Comparison of ENCODE assay signal across 30 mouse cellular contexts in the genomic region with DNA sequence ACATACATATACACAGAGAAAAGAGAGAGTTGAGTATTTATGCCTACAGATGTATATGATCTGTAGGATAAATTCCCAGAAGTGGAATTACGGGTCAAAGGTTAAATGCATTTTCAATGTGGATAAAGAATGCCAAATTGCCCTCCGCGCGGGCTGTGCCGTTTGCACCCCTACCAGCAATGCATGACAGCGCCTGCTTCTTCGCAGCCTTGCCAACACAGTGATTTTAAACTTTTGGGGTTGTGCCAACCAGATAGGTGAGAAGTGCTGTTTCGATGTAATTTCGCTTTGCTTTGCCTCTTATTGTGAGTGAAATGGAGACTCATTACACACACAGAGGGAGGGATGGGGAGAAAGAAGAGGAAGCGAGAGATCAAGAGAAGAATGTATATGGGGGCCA.
DNase-seq lines count a peak whose midpoint lies in the region; ATAC-seq and TF ChIP-seq lines count a peak whose summit lies in the region.
"Had no signal": no experiment of that assay in that cellular context is flagged by ENCODE, and none has a peak within 500 bp of the region (broad histone marks: within the 10 kb centered on the region; RNA-seq: fewer than 3 reads in every experiment).

No protein-coding gene starts in this region.

- H3K27me3 ChIP-seq in midbrain, postnatal 0 days (ENCODE audit: insufficient read depth, low read length) = no peaks in the 10 kb centered on the region
- no peaks in the 10 kb centered on the region for H3K27me3 ChIP-seq in midbrain, embryonic 14.5 days (ENCODE audit: control insufficient read depth, insufficient read depth, low read length)
- H3K27me3 ChIP-seq: embryonic facial prominence, embryonic 13.5 days; heart, embryonic 12.5 days; hindbrain, embryonic 13.5 days; limb, embryonic 13.5 days; midbrain, embryonic 12.5 days had no signal

- H3K9ac ChIP-seq in midbrain, postnatal 0 days (replicated peaks; ENCODE audit: low read length, poor library complexity, severe bottlenecking) = no peak overlapping the region
- no peak overlapping the region for H3K9ac ChIP-seq in midbrain, embryonic 14.5 days (replicated peaks; ENCODE audit: low read length)
- H3K9ac ChIP-seq: embryonic facial prominence, embryonic 13.5 days; forebrain, postnatal 0 days; heart, embryonic 12.5 days; hindbrain, embryonic 13.5 days; limb, embryonic 13.5 days; liver, postnatal 0 days; midbrain, embryonic 12.5 days had no signal

- TF ChIP-seq CTCF in midbrain, postnatal 0 days (IDR thresholded peaks at IDR 0.05) = no peak

- no peak overlapping the region for H3K27ac ChIP-seq in midbrain, postnatal 0 days (ENCODE audit: low read depth, low read length)
- H3K27ac ChIP-seq in midbrain, embryonic 14.5 days (replicated peaks; ENCODE audit: low read depth, low read length) = no peak overlapping the region
- H3K27ac ChIP-seq: embryonic facial prominence, embryonic 13.5 days; forebrain, embryonic 10.5 days; hindbrain, embryonic 13.5 days; limb, embryonic 13.5 days; midbrain, embryonic 12.5 days; stomach, postnatal 0 days had no signal

- no peaks in the 10 kb centered on the region for H3K9me3 ChIP-seq in midbrain, postnatal 0 days (ENCODE audit: low read length)
- H3K9me3 ChIP-seq in midbrain, embryonic 14.5 days (ENCODE audit: control insufficient read depth, low read length) = no peaks in the 10 kb centered on the region
- H3K9me3 ChIP-seq: embryonic facial prominence, embryonic 13.5 days; forebrain, embryonic 10.5 days; heart, embryonic 12.5 days; hindbrain, embryonic 13.5 days; limb, embryonic 13.5 days; midbrain, embryonic 12.5 days had no signal

- H3K36me3 ChIP-seq in midbrain, postnatal 0 days (ENCODE audit: insufficient read depth, low read length) = no peaks in the 10 kb centered on the region
- no peaks in the 10 kb centered on the region for H3K36me3 ChIP-seq in midbrain, embryonic 14.5 days (ENCODE audit: control insufficient read depth, insufficient read depth, low read length)
- H3K36me3 ChIP-seq: embryonic facial prominence, embryonic 13.5 days; forebrain, embryonic 10.5 days; G1E; heart, embryonic 12.5 days; hindbrain, embryonic 13.5 days; limb, embryonic 13.5 days; midbrain, embryonic 12.5 days had no signal

- intact Hi-C loops in gastrocnemius, postnatal 36 days (cut with DNase I) = no loop called here

- WGBS in midbrain, postnatal 0 days = 88% methylated on average over 10 of the region's 10 CpGs
- 93% methylated on average over 10 of the region's 10 CpGs for WGBS in midbrain, embryonic 14.5 days

- H3K4me1 ChIP-seq in midbrain, postnatal 0 days (ENCODE audit: insufficient read depth, low read length) = no peaks in the 10 kb centered on the region
- no peaks in the 10 kb centered on the region for H3K4me1 ChIP-seq in midbrain, embryonic 14.5 days (ENCODE audit: control insufficient read depth, insufficient read depth, low read length)
- H3K4me1 ChIP-seq: embryonic facial prominence, embryonic 13.5 days; forebrain, embryonic 10.5 days; heart, embryonic 12.5 days; hindbrain, embryonic 13.5 days; limb, embryonic 13.5 days; midbrain, embryonic 12.5 days had no signal

- H3K4me3 ChIP-seq in midbrain, postnatal 0 days (ENCODE audit: low read depth, low read length) = no peak overlapping the region
- H3K4me3 ChIP-seq in midbrain, embryonic 14.5 days (replicated peaks; ENCODE audit: low read depth, low read length) = no peak overlapping the region
- H3K4me3 ChIP-seq: embryonic facial prominence, embryonic 13.5 days; forebrain, embryonic 10.5 days; heart, embryonic 12.5 days; hindbrain, embryonic 13.5 days; limb, embryonic 13.5 days; midbrain, embryonic 12.5 days had no signal

- ATAC-seq in cerebellum, adult (ENCODE audit: insufficient number of reproducible peaks, low FRiP score, low TSS enrichment) = no peak
- no peak for ATAC-seq in midbrain, postnatal 0 days (ENCODE audit: low FRiP score)
- ATAC-seq in midbrain, embryonic 14.5 days (ENCODE audit: low FRiP score, low TSS enrichment) = no peak
- ATAC-seq: forebrain, postnatal 0 days; inflammation-experienced regulatory T-cells, adult 6 months; liver, postnatal 0 days had no signal

- H3K4me2 ChIP-seq in midbrain, postnatal 0 days (ENCODE audit: low read depth, low read length, poor library complexity, severe bottlenecking) = no peak overlapping the region
- no peak overlapping the region for H3K4me2 ChIP-seq in midbrain, embryonic 14.5 days (ENCODE audit: low read length)
- H3K4me2 ChIP-seq: embryonic facial prominence, embryonic 13.5 days; heart, embryonic 12.5 days; hindbrain, embryonic 13.5 days; limb, embryonic 13.5 days; liver, embryonic 11.5 days; midbrain, embryonic 12.5 days had no signal

- peak; percentile 13 to 28 for DNase-seq in cerebellum, adult 18-20 months
- DNase-seq in midbrain, postnatal 0 days (ENCODE audit: low spot score) = peak; percentile 31
- no peak for DNase-seq in midbrain, embryonic 14.5 days
- peak; percentile 17 to 47 for DNase-seq in cerebellum, postnatal 14 days
- DNase-seq in gastrocnemius, postnatal 36 days = no peak
- no peak for DNase-seq in kidney, postnatal 14 days
- DNase-seq: adrenal gland, adult 8-10 months; forebrain, postnatal 0 days; gastrocnemius, postnatal 10 days; heart, adult 18-20 months; heart, postnatal 4 days; kidney, adult 11 months; kidney, postnatal 25 days; liver, postnatal 0 days; lung, postnatal 36 days; retina, postnatal 1 day; right cerebral cortex, postnatal 25 days; thymus, adult 18-20 months; thymus, postnatal 25 days had no signal

Comparison
In these comparisons a context has a peak if more than half of its experiments do, and no peak if none do; other contexts are left out.
1. DNase-seq: peak in cerebellum, adult 18-20 months (2 of 2), midbrain, postnatal 0 days (single experiment) and cerebellum, postnatal 14 days (2 of 2); none in midbrain, embryonic 14.5 days (single experiment), gastrocnemius, postnatal 36 days (0 of 2) and kidney, postnatal 14 days (single experiment).